Mouse (Mus musculus) ES-E14 (cell line): Measurements from ENCODE around the gene Siglecf. TPM values are rescaled to one million over a fixed set of nuclear protein-coding genes. Genes with fewer than 3 reads are reported as not detected.
A peak's percentile ranks its signal among the peaks of the same experiment; 100 is the strongest.

Experiments used
- DNase-seq: peaks from one replicate; pipeline ENCODE4 v3.0.0-alpha.2; 2013; ENCODE audit warnings: low read depth, low spot score
- H3K27ac ChIP-seq: 2 replicates; pipeline ENCODE4 v1.5.1; 2012; ENCODE audit warnings: low read depth, mild to moderate bottlenecking, low read length, moderate library complexity, mixed read lengths; ENCODE audit not compliant: poor library complexity, insufficient read depth, severe bottlenecking
- H3K36me3 ChIP-seq: 2 replicates; pipeline ENCODE4 v1.6.1; 2012; ENCODE audit warnings: mild to moderate bottlenecking, low read length, moderate library complexity, mixed read lengths; ENCODE audit not compliant: control insufficient read depth, poor library complexity, insufficient read depth, severe bottlenecking
- H3K4me1 ChIP-seq, 2 experiments: fragments of 150-350 bp in 1 of 2; sonication (generic) in 1 of 2; 2 replicates each; pipeline ENCODE4 v1.6.1; 2012; ENCODE audit warnings: low read length in 2 of 2, mild to moderate bottlenecking in 1 of 2, mixed read lengths in 1 of 2; ENCODE audit not compliant: control insufficient read depth in 2 of 2, insufficient read depth in 2 of 2, poor library complexity in 1 of 2
- H3K4me3 ChIP-seq, 2 experiments: fragments of 150-350 bp in 1 of 2; sonication (generic) in 1 of 2; 2 replicates each; pipeline ENCODE4 v1.5.1; 2012; ENCODE audit warnings: low read length in 2 of 2, low read depth in 1 of 2, mild to moderate bottlenecking in 1 of 2, mixed read lengths in 1 of 2; ENCODE audit not compliant: insufficient read depth in 1 of 2, poor library complexity in 1 of 2, severe bottlenecking in 1 of 2
- H3K9ac ChIP-seq: 2 replicates; pipeline ENCODE4 v1.6.1; 2012; ENCODE audit warnings: low read depth, mild to moderate bottlenecking, low read length, mixed read lengths; ENCODE audit not compliant: poor library complexity, insufficient read depth, severe bottlenecking
- H3K9me3 ChIP-seq: fragments of 150-350 bp; sonication (generic); 2 replicates; pipeline ENCODE4 v1.6.1; 2012; ENCODE audit warnings: low read depth, mild to moderate bottlenecking, low read length; ENCODE audit not compliant: control insufficient read depth, insufficient read depth
- CHD2 ChIP-seq: IDR thresholded peaks from 2 replicates; pipeline ENCODE4 v1.6.1; 2014; ENCODE audit warnings: mild to moderate bottlenecking, low read depth, low read length, inconsistent platforms
- HCFC1 ChIP-seq: IDR thresholded peaks from 2 replicates; pipeline ENCODE4 v1.6.1; 2012; ENCODE audit warnings: low read length, inconsistent platforms, borderline replicate concordance; ENCODE audit not compliant: insufficient read depth
- MAFK ChIP-seq: IDR thresholded peaks from 2 replicates; pipeline ENCODE4 v1.6.1; 2014; ENCODE audit warnings: mild to moderate bottlenecking, low read depth, low read length, inconsistent platforms; ENCODE audit not compliant: insufficient read depth
- ZC3H11A ChIP-seq: IDR thresholded peaks from 2 replicates; pipeline ENCODE4 v1.6.1; 2012; ENCODE audit warnings: low read depth, mild to moderate bottlenecking, inconsistent platforms, low read length, borderline replicate concordance
- ZNF384 ChIP-seq: IDR thresholded peaks from 2 replicates; pipeline ENCODE4 v1.6.1; 2012; ENCODE audit warnings: low read depth, low read length, inconsistent platforms
- in situ Hi-C, 2 experiments: fragments of 600-800 bp; cut with MboI; formaldehyde crosslinking; loops; one replicate each; pipeline ENCODE4 v1.15.1; 2025; ENCODE audit warnings: low sequenced_read_pairs in 2 of 2, inconsistent platforms in 1 of 2; ENCODE audit not compliant: unreplicated experiment in 2 of 2
- total RNA-seq: library from RNA; depleted of rRNA; stranded (reverse); fragments of 300-350 nt; gene quantifications from 2 replicates; pipeline ENCODE4 v1.2.3, GENCODE M21; 2012

Siglecf gene
- total RNA-seq, 1 experiment: 0.49 TPM

DNA sequence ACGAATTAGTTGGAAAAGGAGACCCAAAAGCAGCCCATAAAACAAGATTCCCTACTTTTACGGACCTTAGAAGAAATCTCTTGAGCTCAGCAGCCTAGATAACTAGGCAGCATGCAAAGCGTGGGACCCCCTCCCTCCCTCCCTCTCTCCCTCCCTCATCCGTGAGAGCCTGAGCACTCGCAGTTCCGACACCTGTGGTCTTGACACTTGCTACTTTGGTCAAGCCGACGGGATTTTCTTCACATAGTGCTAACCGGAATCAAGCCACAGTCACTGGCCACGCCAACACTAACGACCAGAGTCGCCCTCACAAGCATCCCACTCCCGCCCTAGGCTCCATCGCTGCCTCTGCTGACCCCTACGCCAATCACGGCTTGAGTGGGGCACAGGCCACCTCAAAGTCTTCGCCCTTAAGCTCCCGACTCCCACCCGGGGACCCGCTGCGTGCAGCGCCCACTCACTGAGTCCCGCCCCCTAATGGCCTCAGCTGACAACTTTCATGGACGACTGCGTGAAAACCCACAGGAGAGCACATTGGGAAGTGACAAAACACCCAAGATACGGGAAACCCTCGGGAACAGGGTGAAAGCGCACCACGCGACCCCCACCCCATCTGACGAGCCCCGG is 38.6 kb upstream of the Siglecf start:
- TF ChIP-seq HCFC1: no peak
- TF ChIP-seq ZC3H11A: no peak
- TF ChIP-seq CHD2: no peak
- TF ChIP-seq MAFK: no peak
- no peak for TF ChIP-seq ZNF384
- in situ Hi-C loops: no loop called here
- no peaks in the 10 kb centered on the region for H3K9me3 ChIP-seq
- H3K9ac ChIP-seq: peak overlapping the region; percentile 87
- peak overlapping the region; percentile 88 to 92 for H3K4me3 ChIP-seq
- peaks cover 3% of the 10 kb centered on the region in 2 experiments; a peak in 1 of 4 replicates for H3K4me1 ChIP-seq
- DNase-seq: no peak
- H3K27ac ChIP-seq: peak overlapping the region; percentile 49; the same call in 1 of the 2 replicates
- H3K36me3 ChIP-seq: no peaks in the 10 kb centered on the region

DNA sequence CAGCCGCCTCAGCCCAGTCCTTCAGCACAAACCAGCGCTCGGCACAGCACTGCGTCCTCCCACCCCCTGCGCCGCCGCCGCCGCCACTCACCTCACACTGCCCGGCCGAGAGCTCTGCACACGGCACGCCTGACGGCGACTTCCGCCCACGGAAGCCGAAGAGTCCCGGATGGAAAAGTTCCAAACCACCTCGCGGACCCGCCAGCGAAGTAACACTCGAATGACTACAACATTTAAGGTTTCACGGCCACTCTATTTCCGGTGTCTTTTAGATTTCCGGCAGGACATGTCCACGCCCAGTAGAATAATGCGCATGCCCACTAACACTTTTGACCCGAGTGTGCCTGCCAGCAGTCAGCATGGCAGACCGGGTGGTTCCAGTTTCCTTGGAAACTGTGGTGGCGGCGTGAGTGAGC is 38.1 kb upstream of the Siglecf start, which contains the start of gene Zfp715:
Zfp715 (minus strand) TSS at position 282 of the 416 bp plus-strand sequence.
- in situ Hi-C loops: no loop called here
- no peaks in the 10 kb centered on the region for H3K9me3 ChIP-seq
- TF ChIP-seq CHD2 (no peak), MAFK (no peak), HCFC1 (peak; percentile 88), ZNF384 (no peak)

DNA sequence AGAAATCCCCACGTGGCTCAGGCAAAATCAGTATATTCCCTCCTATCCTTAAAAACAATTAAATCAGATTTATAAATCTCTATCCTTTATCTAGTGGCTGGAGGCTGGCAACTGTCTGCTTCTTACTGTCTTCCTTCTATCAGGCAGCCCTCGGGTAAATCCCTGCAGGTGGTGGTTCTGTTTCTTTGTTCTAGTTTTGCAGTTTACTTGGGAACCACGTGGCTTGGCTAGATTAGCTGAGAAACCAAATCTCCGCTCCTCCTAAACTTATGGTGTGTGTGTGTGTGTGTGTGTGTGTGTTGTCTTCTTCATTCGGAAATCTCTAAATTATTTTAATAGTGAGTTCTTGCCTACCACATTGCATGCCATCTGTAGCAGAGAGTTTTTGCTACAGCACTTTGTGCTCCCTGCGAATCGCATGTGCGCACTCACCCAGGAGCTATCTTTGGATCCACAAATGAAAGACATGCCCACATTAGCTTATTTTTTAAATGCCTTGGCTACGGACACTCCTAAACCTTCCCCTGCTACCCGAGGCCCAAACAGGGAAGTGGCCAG is 24.8 kb upstream of the Siglecf start:
- in situ Hi-C loops: no loop called here
- Histone ChIP-seq H3K9ac (peak overlapping the region; percentile 64), H3K36me3 (no peaks in the 10 kb centered on the region), H3K27ac (no peak overlapping the region; the same call in 1 of the 2 replicates), H3K9me3 (no peaks in the 10 kb centered on the region), H3K4me1 (peaks cover 2% of the 10 kb centered on the region in 2 experiments; a peak in 2 of 4 replicates), H3K4me3 (peak overlapping the region; percentile 38 to 49)
- TF ChIP-seq MAFK (no peak), HCFC1 (no peak), ZC3H11A (no peak), ZNF384 (no peak), CHD2 (no peak)
- DNase-seq: no peak

More for the DNA sequence above, 38.1 kb upstream of the Siglecf start, which contains the start of gene Zfp715:
- Histone ChIP-seq H3K27ac (peak within 1 kb of the TSS; percentile 49; the same call in 1 of the 2 replicates), H3K4me1 (peaks cover 3% of the 10 kb centered on the region in 2 experiments; a peak in 1 of 4 replicates), H3K4me3 (peak within 1 kb of the TSS; percentile 88 to 92), H3K9ac (peak within 1 kb of the TSS; percentile 87), H3K36me3 (no peaks in the 10 kb centered on the region)
- DNase-seq: peak; percentile 96

DNA sequence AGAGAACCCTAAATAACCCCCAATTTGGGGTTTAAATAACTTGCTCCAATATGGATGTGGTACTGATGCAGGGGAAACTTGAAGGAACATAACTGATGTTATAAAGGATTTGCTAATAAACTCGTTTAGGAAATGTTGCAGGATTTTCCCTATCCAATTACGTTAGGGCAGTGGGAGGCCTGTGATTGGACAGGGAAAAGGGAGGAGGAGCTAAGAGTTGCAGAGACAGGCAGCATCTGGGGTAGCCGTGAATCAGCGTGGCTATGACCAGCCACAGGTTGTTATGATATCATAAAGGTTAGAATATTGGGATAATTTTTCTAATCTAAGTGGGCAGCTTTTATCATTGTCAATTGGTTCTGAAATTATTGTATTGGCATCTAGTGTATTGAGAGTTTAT is 23.0 kb upstream of the Siglecf start:
- Histone ChIP-seq H3K4me1 (peaks cover 2% of the 10 kb centered on the region in 2 experiments; a peak in 2 of 4 replicates), H3K4me3 (peak overlapping the region; percentile 45 to 73; a peak in 3 of 4 replicates), H3K27ac (no peak overlapping the region), H3K36me3 (no peaks in the 10 kb centered on the region), H3K9me3 (no peaks in the 10 kb centered on the region), H3K9ac (no peak overlapping the region)
- in situ Hi-C loops: no loop called here
- DNase-seq: no peak
- no peak for TF ChIP-seq HCFC1
- no peak for TF ChIP-seq ZC3H11A
- no peak for TF ChIP-seq ZNF384
- TF ChIP-seq CHD2: no peak
- no peak for TF ChIP-seq MAFK

DNA sequence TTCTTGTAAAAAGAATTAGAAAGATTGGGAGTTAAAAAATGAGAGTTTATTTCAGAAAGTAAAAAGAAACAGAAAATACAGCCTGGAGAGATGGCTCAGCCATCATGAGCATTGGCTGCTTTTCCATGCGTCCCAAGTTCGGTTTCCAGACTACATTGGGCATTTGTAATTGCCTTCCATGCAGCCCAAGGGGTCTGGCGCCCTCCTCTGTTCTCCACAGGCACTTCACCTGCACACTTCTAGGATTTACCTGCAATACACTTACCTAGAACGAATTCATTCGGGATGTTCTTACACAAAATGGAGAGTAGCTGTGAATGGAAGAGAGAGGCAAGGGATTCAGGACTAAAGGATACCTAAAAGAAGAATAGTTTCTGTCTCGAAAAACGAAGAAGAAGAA is 17.9 kb upstream of the Siglecf start:
- Histone ChIP-seq H3K9ac (no peak overlapping the region), H3K4me3 (no peak overlapping the region; a peak in 2 of 4 replicates), H3K36me3 (no peaks in the 10 kb centered on the region), H3K4me1 (peaks cover 3 to 10% of the 10 kb centered on the region in 2 experiments; a peak in 3 of 4 replicates), H3K9me3 (no peaks in the 10 kb centered on the region), H3K27ac (peak overlapping the region; percentile 38; the same call in 1 of the 2 replicates)
- peak; percentile 69; the same call in 1 of the 2 replicates for TF ChIP-seq ZC3H11A
- no peak for TF ChIP-seq ZNF384
- peak; percentile 66 for DNase-seq
- in situ Hi-C loops: no loop called here
